29 mouse cellular contexts compared by ENCODE assay signal in the genomic region with DNA sequence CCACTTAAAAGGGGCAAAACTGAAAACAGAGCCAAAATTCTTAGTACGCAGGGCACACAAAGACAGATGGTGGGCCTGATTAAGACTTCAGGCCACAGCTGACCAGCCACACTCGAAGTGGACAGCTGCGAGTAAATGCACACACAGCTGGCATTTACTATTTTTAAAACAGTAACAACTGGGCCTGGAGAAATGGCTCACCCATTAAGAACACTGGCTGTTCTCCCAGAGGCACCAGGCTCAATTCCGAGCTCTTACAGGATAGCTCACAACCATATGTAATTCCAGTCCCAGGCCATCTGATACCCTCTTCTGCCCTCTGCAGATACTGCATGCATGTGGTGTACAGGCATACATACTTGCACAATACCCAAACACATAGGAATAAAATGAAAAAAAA. TPM values are rescaled to one million over a fixed set of nuclear protein-coding genes. Genes with fewer than 3 reads are reported as not detected.
A peak's percentile ranks its signal among the peaks of the same experiment; 100 is the strongest.
DNase-seq lines count a peak whose midpoint lies in the region; ATAC-seq and TF ChIP-seq lines count a peak whose summit lies in the region.
"Had no signal": no experiment of that assay in that cellular context is flagged by ENCODE, and none has a peak within 500 bp of the region (broad histone marks: within the 10 kb centered on the region; RNA-seq: fewer than 3 reads in every experiment).

No protein-coding gene starts in this region.

- no peak for ATAC-seq in lung, embryonic 14.5 days (ENCODE audit: insufficient read depth)
- ATAC-seq in limb, embryonic 12.5 days (ENCODE audit: insufficient number of reproducible peaks, insufficient read depth, low FRiP score, low TSS enrichment, low read depth): peak; percentile 59; the same call in 1 of the 2 replicates
- ATAC-seq: intestine, embryonic 16.5 days; liver, postnatal 0 days; Patski had no signal

- intact Hi-C loops in gastrocnemius, adult 2 months (cut with DNase I): no loop called here

- no peaks in the 10 kb centered on the region for H3K36me3 ChIP-seq in lung, embryonic 14.5 days (ENCODE audit: insufficient read depth)
- H3K36me3 ChIP-seq in limb, embryonic 12.5 days: no peaks in the 10 kb centered on the region
- H3K36me3 ChIP-seq in myocyte (ENCODE audit: control insufficient read depth, insufficient read depth): no peaks in the 10 kb centered on the region
- H3K36me3 ChIP-seq: embryonic facial prominence, embryonic 12.5 days; forebrain, embryonic 12.5 days; hindbrain, embryonic 15.5 days; midbrain, embryonic 12.5 days; neural tube, embryonic 12.5 days had no signal

- no peak overlapping the region for H3K9ac ChIP-seq in lung, embryonic 14.5 days
- no peak overlapping the region for H3K9ac ChIP-seq in limb, embryonic 12.5 days (replicated peaks)
- H3K9ac ChIP-seq: embryonic facial prominence, embryonic 12.5 days; forebrain, embryonic 12.5 days; hindbrain, embryonic 15.5 days; liver, postnatal 0 days; midbrain, embryonic 12.5 days; neural tube, embryonic 12.5 days had no signal

- 27% methylated on average over 4 of the region's 4 CpGs for WGBS in lung, embryonic 14.5 days
- 33% methylated on average over 4 of the region's 4 CpGs for WGBS in limb, embryonic 12.5 days

- no peaks in the 10 kb centered on the region for H3K27me3 ChIP-seq in lung, embryonic 14.5 days (ENCODE audit: insufficient read depth, low read length)
- no peaks in the 10 kb centered on the region for H3K27me3 ChIP-seq in limb, embryonic 12.5 days
- no peaks in the 10 kb centered on the region for H3K27me3 ChIP-seq in myocyte (ENCODE audit: control insufficient read depth, insufficient read depth, insufficient read length)
- H3K27me3 ChIP-seq: forebrain, embryonic 12.5 days; hindbrain, embryonic 15.5 days; midbrain, embryonic 12.5 days; neural tube, embryonic 12.5 days had no signal

- H3K4me1 ChIP-seq in lung, embryonic 14.5 days (ENCODE audit: insufficient read depth): no peaks in the 10 kb centered on the region
- H3K4me1 ChIP-seq in limb, embryonic 12.5 days (replicated peaks): peaks cover 11% of the 10 kb centered on the region; the same call in 1 of the 2 replicates
- H3K4me1 ChIP-seq: embryonic facial prominence, embryonic 12.5 days; forebrain, embryonic 12.5 days; hindbrain, embryonic 15.5 days; midbrain, embryonic 12.5 days; neural tube, embryonic 12.5 days had no signal

- no peak overlapping the region for H3K4me3 ChIP-seq in gastrocnemius, adult 2 months
- no peak overlapping the region for H3K4me3 ChIP-seq in lung, embryonic 14.5 days (ENCODE audit: low read depth, low read length)
- no peak overlapping the region for H3K4me3 ChIP-seq in limb, embryonic 12.5 days (replicated peaks)
- no peak overlapping the region for H3K4me3 ChIP-seq in myocyte
- H3K4me3 ChIP-seq: embryonic facial prominence, embryonic 12.5 days; erythroblast, embryonic 14.5 days; forebrain, embryonic 12.5 days; hindbrain, embryonic 15.5 days; layer of hippocampus, adult 2 months; midbrain, embryonic 12.5 days; neural tube, embryonic 12.5 days had no signal

- TF ChIP-seq CTCF in gastrocnemius, adult 2 months (IDR thresholded peaks at IDR 0.05): no peak
- TF ChIP-seq CTCF in lung, embryonic 14.5 days (IDR thresholded peaks at IDR 0.05; ENCODE audit: low read depth): no peak

- H3ac ChIP-seq in myocyte (ENCODE audit: control insufficient read depth, insufficient read length): no peak overlapping the region

- no peaks in the 10 kb centered on the region for H3K79me2 ChIP-seq in myocyte (ENCODE audit: control insufficient read depth, insufficient read depth)

- H3K9me3 ChIP-seq in lung, embryonic 14.5 days (ENCODE audit: low read depth, low read length): no peaks in the 10 kb centered on the region
- no peaks in the 10 kb centered on the region for H3K9me3 ChIP-seq in limb, embryonic 12.5 days
- H3K9me3 ChIP-seq: embryonic facial prominence, embryonic 12.5 days; forebrain, embryonic 12.5 days; hindbrain, embryonic 15.5 days; midbrain, embryonic 12.5 days; neural tube, embryonic 12.5 days had no signal

- DNase-seq in gastrocnemius, adult 2 months: peak; percentile 62
- no peak for DNase-seq in gastrocnemius, postnatal 25 days
- DNase-seq in lung, embryonic 14.5 days: peak; percentile 38
- DNase-seq in lung, postnatal 10 days: no peak
- no peak for DNase-seq in thymus, adult 18-20 months
- DNase-seq: adrenal gland, postnatal 36 days; cerebellum, adult 9-10 months; gastrocnemius, postnatal 36 days; heart, postnatal 36 days; kidney, adult 9 months; kidney, postnatal 25 days; liver, postnatal 0 days; lung, postnatal 14 days; thymus, postnatal 14 days had no signal

- H3K27ac ChIP-seq in gastrocnemius, adult 2 months: no peak overlapping the region
- no peak overlapping the region for H3K27ac ChIP-seq in lung, embryonic 14.5 days (ENCODE audit: low read depth)
- no peak overlapping the region for H3K27ac ChIP-seq in limb, embryonic 12.5 days
- H3K27ac ChIP-seq: embryonic facial prominence, embryonic 12.5 days; forebrain, embryonic 12.5 days; hindbrain, embryonic 15.5 days; layer of hippocampus, adult 2 months; midbrain, embryonic 12.5 days; neural tube, embryonic 12.5 days; stomach, postnatal 0 days had no signal

- TF ChIP-seq POLR2A in myocyte (IDR thresholded peaks at IDR 0.05; ENCODE audit: insufficient read length, low read depth): no peak

- no peak overlapping the region for H3K4me2 ChIP-seq in lung, embryonic 14.5 days
- no peak overlapping the region for H3K4me2 ChIP-seq in limb, embryonic 12.5 days
- H3K4me2 ChIP-seq in myocyte (ENCODE audit: low read depth): no peak overlapping the region
- H3K4me2 ChIP-seq: embryonic facial prominence, embryonic 12.5 days; forebrain, embryonic 12.5 days; hindbrain, embryonic 15.5 days; liver, embryonic 11.5 days; midbrain, embryonic 12.5 days; neural tube, embryonic 12.5 days had no signal

TF ChIP-seq in myocyte, 11 proteins besides CTCF, POLR2A, EP300 and RAD21:
- TF ChIP-seq TCF12 (IDR thresholded peaks at IDR 0.05; ENCODE audit: insufficient read depth, poor library complexity, severe bottlenecking) (peak; percentile 100), CEBPB (IDR thresholded peaks at IDR 0.05; ENCODE audit: insufficient read depth, poor library complexity, severe bottlenecking) (0 out of 2 replicates have a peak, but pooled peaks have one; percentile 10), MYOD1 (IDR thresholded peaks at IDR 0.05; ENCODE audit: control insufficient read depth in 1 of 3, insufficient read length in 2 of 3, low read depth in 2 of 3) (peak; percentile 97), E2F4 (IDR thresholded peaks at IDR 0.05; ENCODE audit: insufficient read depth) (no peak), MYOG (IDR thresholded peaks at IDR 0.05; ENCODE audit: control insufficient read depth in 1 of 3, insufficient read depth in 1 of 3, insufficient read length in 2 of 3, low read depth in 2 of 3) (peak; percentile 92 to 98 (median 97)), REST (IDR thresholded peaks at IDR 0.05; ENCODE audit: insufficient read depth, insufficient read length) (no peak), TCF3 (IDR thresholded peaks at IDR 0.05; ENCODE audit: insufficient read length, low read depth) (peak; percentile 96)
TF ChIP-seq in myocyte: peak in this region for 5.

RNA-seq across cellular contexts. Expression of a gene that starts 8.6 kb away (rescaled TPM):
- 10 to 100 TPM; 29.8 to 30.2 TPM for total RNA-seq in gastrocnemius, adult 2 months (2021)
- total RNA-seq in gastrocnemius, postnatal 25 days (2021): 10 to 100 TPM; 24.0 to 30.0 TPM
- polyA plus RNA-seq in lung, embryonic 14.5 days (2014; fragmentation: Nextera tagmentation; extraction: Ambion mirVana): 32.2 and 33.8 TPM in 2 replicates
- 50.6 and 53.3 TPM in 2 replicates for polyA plus RNA-seq in limb, embryonic 12.5 days (2016; fragmentation: Nextera tagmentation; extraction: Ambion mirVana)
- 24.3 TPM for polyA plus RNA-seq in myocyte (2012; fragmentation: generic; extraction: Trizol)
- total RNA-seq: common myeloid progenitor, adult 5-6 weeks; megakaryocyte progenitor cell, adult 5-6 weeks had no signal

Comparison
In these comparisons a context has a peak if more than half of its experiments do, and no peak if none do; other contexts are left out.
1. DNase-seq: peak in gastrocnemius, adult 2 months (single experiment) and lung, embryonic 14.5 days (single experiment); none in gastrocnemius, postnatal 25 days (single experiment), lung, postnatal 10 days (single experiment) and thymus, adult 18-20 months (0 of 2).